Mouse (Mus musculus) olfactory bulb, adult 2 months (tissue): ENCODE data around the gene Ruvbl2. TPM values are rescaled to one million over a fixed set of nuclear protein-coding genes. Genes with fewer than 3 reads are reported as not detected.

Experiments
- H3K27ac ChIP-seq: fragments of 200-500 bp; 2 replicates; pipeline ENCODE4 v1.5.1; 2012; ENCODE audit warnings: low read depth, low read length; ENCODE audit not compliant: insufficient read depth
- H3K4me1 ChIP-seq: fragments of 200-500 bp; 2 replicates; pipeline ENCODE4 v1.6.1; 2012; ENCODE audit warnings: low read length; ENCODE audit not compliant: control insufficient read depth, insufficient read depth
- H3K4me3 ChIP-seq: fragments of 200-500 bp; 2 replicates; pipeline ENCODE4 v1.5.1; 2012; ENCODE audit warnings: mild to moderate bottlenecking, low read depth, low read length, moderate library complexity; ENCODE audit not compliant: insufficient read depth
- CTCF ChIP-seq: fragments of 200-500 bp; IDR thresholded peaks from 2 replicates; pipeline ENCODE4 v1.5.1; 2012; ENCODE audit warnings: low read depth, mild to moderate bottlenecking, low read length, moderate library complexity; ENCODE audit not compliant: insufficient read depth
- POLR2A ChIP-seq: fragments of 200-500 bp; IDR thresholded peaks from 2 replicates; pipeline ENCODE4 v1.6.1; 2012; ENCODE audit warnings: mild to moderate bottlenecking, low read depth, low read length, moderate library complexity; ENCODE audit not compliant: insufficient read depth
- WGBS: fragments of 180-500 bp; shearing (Covaris S2); methylation state at CpG from one replicate; pipeline ENCODE4 v1.1.7; 2018; 5-methylcytosine and 5-hydroxymethylcytosine counted together
- polyA plus RNA-seq: library from polyadenylated mRNA; stranded (reverse); fragments of >200 nt; gene quantifications from 2 replicates; pipeline ENCODE4 v1.2.4, GENCODE M21; 2012; ENCODE audit warnings: low replicate concordance; ENCODE audit not compliant: missing spikeins, insufficient read depth, insufficient read length

Ruvbl2 gene
- polyA plus RNA-seq, 1 experiment, result not detected

DNA sequence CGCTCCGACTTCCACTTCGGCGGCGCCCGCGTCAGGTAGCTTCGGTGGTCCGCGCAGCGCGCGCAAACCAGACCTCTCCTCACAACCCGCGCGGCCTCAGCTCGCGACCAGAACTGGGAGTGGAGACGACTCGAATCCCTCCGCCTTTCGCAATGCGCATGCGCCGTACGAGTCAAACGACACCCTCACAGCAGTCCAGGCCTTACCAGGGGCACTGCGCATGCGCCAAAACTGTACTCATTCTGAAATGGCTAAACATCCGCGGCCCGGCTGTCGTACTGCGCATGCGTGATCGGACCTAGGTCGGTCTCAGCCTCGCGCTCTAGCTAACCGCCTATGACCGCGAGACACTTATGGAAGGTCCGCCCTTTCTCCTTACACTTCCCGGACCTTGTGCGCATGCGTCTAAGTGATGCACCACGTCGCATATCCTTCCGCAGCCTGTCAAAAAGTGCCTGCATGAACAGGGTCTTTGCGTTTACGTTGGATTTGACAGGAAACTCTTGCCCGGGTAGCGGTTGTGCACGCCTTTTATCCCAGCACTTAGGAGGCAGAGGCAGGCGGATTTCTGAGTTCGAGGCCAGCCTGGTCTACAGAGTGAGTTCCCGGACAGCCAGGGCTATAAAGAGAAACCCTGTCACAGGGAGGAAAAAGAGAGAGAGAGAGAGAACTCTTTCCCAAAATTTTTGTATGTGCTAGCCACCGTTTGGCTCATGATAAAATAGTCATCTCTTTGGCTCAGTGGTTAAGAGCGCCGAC is 42.1 kb downstream of the Ruvbl2 start, which contains the start of gene Snrnp70:
Snrnp70 (minus strand) TSS at position 165 of the 759 bp plus-strand sequence.
- H3K4me1 ChIP-seq, result peaks cover 8% of the 10 kb centered on the region
- peak within 1 kb of the TSS; percentile 88 for H3K27ac ChIP-seq
- WGBS, result under 1% methylated on average over 60 of the region's 60 CpGs
- peak within 1 kb of the TSS; percentile 81 for H3K4me3 ChIP-seq
- TF ChIP-seq CTCF, result no peak
- TF ChIP-seq POLR2A, result peak; percentile 91

DNA sequence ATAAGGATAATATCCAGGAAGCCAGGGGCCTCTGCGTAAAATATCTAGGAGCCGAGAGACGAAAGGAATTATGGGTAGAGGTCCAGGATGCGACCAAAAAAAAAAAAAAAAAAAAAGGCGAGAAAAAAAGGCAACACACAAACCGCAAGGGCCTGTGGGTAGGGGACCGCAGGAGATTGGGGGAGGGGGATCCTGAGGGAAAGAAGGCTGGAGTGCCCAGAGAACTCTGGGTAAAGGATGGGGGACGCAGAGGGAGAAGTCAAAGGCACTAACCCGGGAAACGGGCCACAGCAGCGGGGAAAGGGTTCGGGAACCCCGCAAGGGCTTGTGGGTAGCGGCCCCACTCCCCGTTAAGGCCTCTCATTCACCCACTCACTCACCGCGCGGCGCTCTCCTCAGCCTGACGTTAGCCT is 42.8 kb downstream of the Ruvbl2 start:
- peaks cover 8% of the 10 kb centered on the region for H3K4me1 ChIP-seq
- peak overlapping the region; percentile 81 for H3K4me3 ChIP-seq
- peak overlapping the region; percentile 88 for H3K27ac ChIP-seq
- no peak for TF ChIP-seq POLR2A
- no peak for TF ChIP-seq CTCF
- WGBS, result under 1% methylated on average over 20 of the region's 20 CpGs

DNA sequence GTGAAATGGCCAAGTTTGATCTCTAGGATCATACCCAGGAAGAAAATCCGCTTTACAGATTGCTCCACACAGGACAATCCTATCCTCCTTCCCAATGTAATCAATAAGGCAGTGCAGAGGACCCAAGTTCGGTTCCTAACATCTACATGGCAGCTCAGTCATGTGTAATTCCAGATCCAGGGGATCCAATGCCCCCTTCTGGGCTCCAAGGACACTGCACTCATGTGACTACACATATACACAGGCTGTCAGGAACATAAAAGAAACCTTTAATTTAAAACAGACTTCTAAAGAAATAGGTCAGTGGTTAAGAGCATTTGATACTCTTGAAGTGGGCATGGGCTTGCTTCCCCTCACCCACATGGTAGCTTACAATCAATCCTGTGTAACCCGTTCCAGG is 51.8 kb downstream of the Ruvbl2 start:
- TF ChIP-seq POLR2A (no peak), CTCF (no peak)
- H3K4me3 ChIP-seq, result no peak overlapping the region

DNA sequence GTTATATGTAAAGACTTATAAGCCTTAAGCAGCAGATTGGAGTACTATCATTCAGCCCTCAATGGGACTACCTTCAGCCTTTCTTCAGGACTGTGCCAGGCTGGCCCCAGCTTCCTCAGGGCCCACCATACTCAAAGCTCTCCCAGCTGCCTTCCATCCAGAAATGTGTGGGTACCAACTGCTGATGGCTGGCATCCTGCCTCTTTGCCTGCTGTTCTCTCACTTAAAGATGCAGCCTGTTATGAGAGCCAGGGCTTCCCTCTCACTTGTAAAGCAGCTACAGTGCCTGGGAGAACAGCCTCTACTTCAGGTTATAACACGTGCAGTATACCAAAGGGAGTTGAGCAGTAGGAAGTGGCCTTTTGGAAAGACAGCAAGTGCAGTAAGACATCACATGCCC is 61.8 kb downstream of the Ruvbl2 start:
- Histone ChIP-seq H3K4me1 (no peaks in the 10 kb centered on the region), H3K4me3 (no peak overlapping the region), H3K27ac (no peak overlapping the region)
- no peak for TF ChIP-seq CTCF
- TF ChIP-seq POLR2A, result no peak
- 67% methylated on average over 1 of the region's 1 CpGs for WGBS

More for the DNA sequence above, 51.8 kb downstream of the Ruvbl2 start:
- Histone ChIP-seq H3K27ac (no peak overlapping the region), H3K4me1 (no peaks in the 10 kb centered on the region)
- WGBS, result 89% methylated on average over 3 of the region's 3 CpGs

DNA sequence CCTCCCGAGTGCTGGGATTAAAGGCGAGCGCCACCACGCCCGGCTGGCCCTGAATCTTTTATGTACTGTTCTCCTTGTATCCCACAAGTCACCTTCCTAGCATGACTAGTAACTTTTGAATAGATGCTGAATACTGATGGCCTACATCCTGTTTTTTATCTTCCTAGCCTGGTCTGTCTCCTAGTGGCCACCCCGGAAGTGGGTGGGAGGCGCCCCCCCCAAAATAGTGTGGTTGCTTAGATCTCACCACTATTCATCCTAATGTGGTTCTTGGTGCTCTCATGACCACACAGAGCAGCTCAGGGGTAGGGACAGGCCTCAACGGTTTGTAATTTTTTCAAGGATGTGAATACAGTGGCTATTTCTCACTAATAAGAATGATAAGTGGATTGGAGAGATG is 63.3 kb downstream of the Ruvbl2 start:
- no peak overlapping the region for H3K4me3 ChIP-seq
- 93% methylated on average over 8 of the region's 8 CpGs for WGBS
- H3K27ac ChIP-seq, result no peak overlapping the region
- H3K4me1 ChIP-seq, result peaks cover 10% of the 10 kb centered on the region
- TF ChIP-seq CTCF (no peak), POLR2A (no peak)

DNA sequence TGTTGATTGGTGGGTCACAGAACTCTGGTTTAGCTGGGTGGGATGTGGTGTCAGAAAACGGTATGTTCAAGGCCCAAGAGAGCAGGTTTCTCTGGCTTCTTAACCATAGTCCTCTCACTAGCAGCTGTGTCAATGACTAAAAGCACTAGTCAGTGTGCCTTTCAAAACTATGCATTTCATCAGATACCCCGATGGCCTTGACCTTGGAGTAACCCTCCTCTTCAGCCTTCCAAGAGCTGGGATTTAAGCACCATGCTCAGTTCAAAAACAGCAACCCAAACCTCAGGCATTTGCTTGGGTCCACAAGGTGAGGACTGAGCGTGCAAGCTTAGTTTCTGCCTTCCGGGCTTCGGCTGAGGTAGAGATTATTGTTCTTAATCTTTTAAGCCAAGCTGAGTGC is 65.5 kb downstream of the Ruvbl2 start:
- TF ChIP-seq CTCF (no peak), POLR2A (no peak)
- Histone ChIP-seq H3K27ac (no peak overlapping the region), H3K4me3 (no peak overlapping the region), H3K4me1 (peaks cover 25% of the 10 kb centered on the region)
- WGBS, result 87% methylated on average over 5 of the region's 5 CpGs

Other genes with a start within 250 kb of the Ruvbl2 start
- not detected in 2 replicates for gene Ccdc155, start 233.2 kb downstream of the Ruvbl2 start, polyA plus RNA-seq
- gene Dkkl1, start 225.9 kb downstream of the Ruvbl2 start, polyA plus RNA-seq, result not detected in 2 replicates
- gene Tead2, start 222.3 kb downstream of the Ruvbl2 start, polyA plus RNA-seq, result not detected in 2 replicates
- not detected in 2 replicates for gene Cd37, start 199.0 kb downstream of the Ruvbl2 start, polyA plus RNA-seq
- gene Slc6a16, start 197.0 kb downstream of the Ruvbl2 start, polyA plus RNA-seq, result not detected in 2 replicates
- not detected in 2 replicates for gene Slc6a21, start 160.6 kb downstream of the Ruvbl2 start, polyA plus RNA-seq
- gene Trpm4, start 104.3 kb downstream of the Ruvbl2 start, polyA plus RNA-seq, result not detected in 2 replicates
- gene Hrc, start 102.8 kb downstream of the Ruvbl2 start, polyA plus RNA-seq, result not detected in 2 replicates
- gene Ppfia3, start 71.1 kb downstream of the Ruvbl2 start, polyA plus RNA-seq, result not detected in 2 replicates
- not detected in 2 replicates for gene Lin7b, start 67.5 kb downstream of the Ruvbl2 start, polyA plus RNA-seq
- 1,039 and 1,720 TPM in 2 replicates for gene Snrnp70, start 42.4 kb downstream of the Ruvbl2 start, polyA plus RNA-seq
- gene Kcna7, start 32.4 kb downstream of the Ruvbl2 start, polyA plus RNA-seq, result not detected in 2 replicates
- gene Ntf5, start 24.4 kb downstream of the Ruvbl2 start, polyA plus RNA-seq, result not detected in 2 replicates
- gene Lhb, start 17.3 kb downstream of the Ruvbl2 start, polyA plus RNA-seq, result not detected in 2 replicates
- not detected in 2 replicates for gene Gys1, start 3.3 kb downstream of the Ruvbl2 start, polyA plus RNA-seq
- gene Ftl1, start 21.8 kb upstream of the Ruvbl2 start, polyA plus RNA-seq, result 553 and 835 TPM in 2 replicates
- gene Bax, start 28.8 kb upstream of the Ruvbl2 start, polyA plus RNA-seq, result not detected in 2 replicates
- gene Tulp2, start 43.8 kb upstream of the Ruvbl2 start, polyA plus RNA-seq, result not detected in 2 replicates
- gene Gm45808, start 48.7 kb upstream of the Ruvbl2 start, polyA plus RNA-seq, result not detected in 2 replicates
- not detected in 2 replicates for gene Dhdh, start 50.7 kb upstream of the Ruvbl2 start, polyA plus RNA-seq
- gene Nucb1, start 72.3 kb upstream of the Ruvbl2 start, polyA plus RNA-seq, result not detected in 2 replicates
- gene Ppp1r15a, start 88.2 kb upstream of the Ruvbl2 start, polyA plus RNA-seq, result not detected in 2 replicates
- gene Plekha4, start 88.2 kb upstream of the Ruvbl2 start, polyA plus RNA-seq, result not detected in 2 replicates
- gene Hsd17b14, start 116.8 kb upstream of the Ruvbl2 start, polyA plus RNA-seq, result not detected in 2 replicates
- gene Bcat2, start 132.1 kb upstream of the Ruvbl2 start, polyA plus RNA-seq, result not detected in 2 replicates
- gene Fgf21, start 177.4 kb upstream of the Ruvbl2 start, polyA plus RNA-seq, result not detected in 2 replicates
- not detected in 2 replicates for gene Fut1, start 179.2 kb upstream of the Ruvbl2 start, polyA plus RNA-seq
- gene Izumo1, start 183.7 kb upstream of the Ruvbl2 start, polyA plus RNA-seq, result not detected in 2 replicates
- not detected in 2 replicates for gene Rasip1, start 189.4 kb upstream of the Ruvbl2 start, polyA plus RNA-seq
- not detected in 2 replicates for gene Mamstr, start 201.9 kb upstream of the Ruvbl2 start, polyA plus RNA-seq
- gene Fut2, start 228.3 kb upstream of the Ruvbl2 start, polyA plus RNA-seq, result not detected in 2 replicates
- not detected in 2 replicates for gene Ntn5, start 245.9 kb upstream of the Ruvbl2 start, polyA plus RNA-seq